Comparison of ENCODE assay signal across 14 mouse cellular contexts in genomic region chr9:89964091-89964490, GRCm38 (mm10). TPM values are rescaled to one million over a fixed set of nuclear protein-coding genes. Genes with fewer than 3 reads are reported as not detected.
"Had no signal": no experiment of that assay in that cellular context is flagged by ENCODE, and none has a peak within 500 bp of the region (broad histone marks: within the 10 kb centered on the region; RNA-seq: fewer than 3 reads in every experiment).

No protein-coding gene starts in this region.

- DNase-seq: retina, postnatal 1 day; right cerebral cortex, adult 18-20 months; right cerebral cortex, postnatal 14 days; right cerebral cortex, postnatal 25 days; right cerebral cortex, postnatal 4 days; spleen, adult 18-20 months; thymus, adult 18-20 months; thymus, adult 2 months; thymus, postnatal 14 days; thymus, postnatal 25 days; thymus, postnatal 36 days; thymus, postnatal 4 days had no signal

RNA-seq across cellular contexts. Expression of gene Rasgrf1, which starts 54.4 kb away (rescaled TPM):
- total RNA-seq: neutrophil, adult 5-6 weeks had no signal
- polyA plus RNA-seq: neural tube, embryonic 11.5 days had no signal
